Mouse (Mus musculus): ENCODE results near the gene Snapc3.
"Not testable (repeated sequence)": the region's sequence is repeated elsewhere in the genome, so short reads cannot be mapped to it uniquely, and the experiment has no call there.

The Snapc3 gene

GRCm38 (mm10) chr4:83417820-83418186, 279 bp downstream of the Snapc3 start:
- no peak for DNase-seq (ENCODE audit: low read depth)

- DNase-seq (ENCODE audit: low read depth): peak; percentile 8
Observed at GRCm38 (mm10) chr4:83418781-83419180, 1.3 kb downstream of the Snapc3 start.

- no peak for DNase-seq (ENCODE audit: low read depth)
Observed at GRCm38 (mm10) chr4:83423641-83424040, 6.1 kb downstream of the Snapc3 start.

GRCm38 (mm10) chr4:83425119-83425518, 7.6 kb downstream of the Snapc3 start:
- DNase-seq (ENCODE audit: low read depth): no peak

- DNase-seq (ENCODE audit: low read depth): no peak
Observed at GRCm38 (mm10) chr4:83427141-83427540, 9.6 kb downstream of the Snapc3 start.

GRCm38 (mm10) chr4:83427696-83428095, 10.2 kb downstream of the Snapc3 start:
- no peak for DNase-seq (ENCODE audit: low read depth)

GRCm38 (mm10) chr4:83428845-83429244, 11.3 kb downstream of the Snapc3 start:
- peak; percentile 17 for DNase-seq (ENCODE audit: low read depth)

GRCm38 (mm10) chr4:83431950-83432349, 14.4 kb downstream of the Snapc3 start:
- DNase-seq (ENCODE audit: low read depth): no peak

GRCm38 (mm10) chr4:83432901-83433300, 15.4 kb downstream of the Snapc3 start:
- no peak for DNase-seq (ENCODE audit: low read depth)

GRCm38 (mm10) chr4:83436375-83436774, 18.9 kb downstream of the Snapc3 start:
- no peak for DNase-seq (ENCODE audit: low read depth)

- DNase-seq (ENCODE audit: low read depth): no peak
Observed at GRCm38 (mm10) chr4:83438116-83438515, 20.6 kb downstream of the Snapc3 start.

GRCm38 (mm10) chr4:83439045-83439444, 21.5 kb downstream of the Snapc3 start:
- peak; percentile 28 for DNase-seq (ENCODE audit: low read depth)

- no peak for DNase-seq (ENCODE audit: low read depth)
Observed at GRCm38 (mm10) chr4:83441050-83441449, 23.5 kb downstream of the Snapc3 start.

GRCm38 (mm10) chr4:83450785-83451184, 33.3 kb downstream of the Snapc3 start:
- DNase-seq (ENCODE audit: low read depth): no peak

- no peak for DNase-seq (ENCODE audit: low read depth)
Observed at GRCm38 (mm10) chr4:83460106-83460505, 42.6 kb downstream of the Snapc3 start.

- no peak for DNase-seq (ENCODE audit: low read depth)
Observed at GRCm38 (mm10) chr4:83464827-83465226, 47.3 kb downstream of the Snapc3 start.

GRCm38 (mm10) chr4:83467615-83468014, 50.1 kb downstream of the Snapc3 start:
- DNase-seq (ENCODE audit: low read depth): no peak

- no peak for DNase-seq (ENCODE audit: low read depth)
Observed at GRCm38 (mm10) chr4:83468208-83468607, 50.7 kb downstream of the Snapc3 start.

GRCm38 (mm10) chr4:83485250-83485649, 67.7 kb downstream of the Snapc3 start:
- DNase-seq (ENCODE audit: low read depth): no peak

- peak; percentile 85 for DNase-seq (ENCODE audit: low read depth)
Observed at GRCm38 (mm10) chr4:83485735-83486116, 68.2 kb downstream of the Snapc3 start.

- peak; percentile 66 for DNase-seq (ENCODE audit: low read depth)
Observed at GRCm38 (mm10) chr4:83486117-83486901, 68.8 kb downstream of the Snapc3 start, which contains the start of gene Psip1. Psip1 (minus strand) TSS chr4:83486459.

- DNase-seq (ENCODE audit: low read depth): no peak
Observed at GRCm38 (mm10) chr4:83489121-83489520, 71.6 kb downstream of the Snapc3 start.

- DNase-seq (ENCODE audit: low read depth): no peak
Observed at GRCm38 (mm10) chr4:83493112-83493511, 75.6 kb downstream of the Snapc3 start.

- not testable (repeated sequence) for DNase-seq (ENCODE audit: low read depth)
Observed at GRCm38 (mm10) chr4:83497013-83497412, 79.5 kb downstream of the Snapc3 start.

Data from c-Kit-positive CD71-positive TER-119-negative erythroid progenitor cells, embryonic 14.5 days (primary cell).